Mouse (Mus musculus): Measurements from ENCODE around the gene Macrod2. TPM values are rescaled to one million over a fixed set of nuclear protein-coding genes. Genes with fewer than 3 reads are reported as not detected.

Macrod2 gene
- total RNA-seq, 2 experiments from 2014 or later = 69.6 to 70.8 TPM

GRCm38 (mm10) chr2:141817546-141818180 lies 1422.6 kb downstream of the Macrod2 start:
- DNase-seq (ENCODE audit: extremely low spot score in 1 of 2, low spot score in 2 of 2) = no peak
- intact Hi-C loops (cut with DNase I) = no loop called here

GRCm38 (mm10) chr2:141820795-141821194 lies 1425.7 kb downstream of the Macrod2 start:
- DNase-seq (ENCODE audit: extremely low spot score in 1 of 2, low spot score in 2 of 2) = no peak
- intact Hi-C loops (cut with DNase I) = no loop called here

GRCm38 (mm10) chr2:141825606-141826495 lies 1430.7 kb downstream of the Macrod2 start:
- no peak for DNase-seq (ENCODE audit: extremely low spot score in 1 of 2, low spot score in 2 of 2)
- intact Hi-C loops (cut with DNase I) = no loop called here

GRCm38 (mm10) chr2:141830496-141830895 lies 1435.4 kb downstream of the Macrod2 start:
- no peak for DNase-seq (ENCODE audit: extremely low spot score in 1 of 2, low spot score in 2 of 2)
- intact Hi-C loops (cut with DNase I) = no loop called here

GRCm38 (mm10) chr2:141831515-141831914 lies 1436.4 kb downstream of the Macrod2 start:
- DNase-seq (ENCODE audit: extremely low spot score in 1 of 2, low spot score in 2 of 2) = no peak
- intact Hi-C loops (cut with DNase I) = no loop called here

- intact Hi-C loops (cut with DNase I) = no loop called here
- no peak for DNase-seq (ENCODE audit: extremely low spot score in 1 of 2, low spot score in 2 of 2)
Measured at GRCm38 (mm10) chr2:141834156-141834782, 1439.2 kb downstream of the Macrod2 start.

GRCm38 (mm10) chr2:141844408-141845175 lies 1449.5 kb downstream of the Macrod2 start:
- intact Hi-C loops (cut with DNase I) = no loop called here

GRCm38 (mm10) chr2:141859220-141859619 lies 1464.1 kb downstream of the Macrod2 start:
- intact Hi-C loops (cut with DNase I) = no loop called here
- DNase-seq (ENCODE audit: extremely low spot score in 1 of 2, low spot score in 2 of 2) = peak in 1 of 2 experiments; percentile 18

More at GRCm38 (mm10) chr2:141844408-141845175, 1449.5 kb downstream of the Macrod2 start:
- DNase-seq (ENCODE audit: extremely low spot score in 1 of 2, low spot score in 2 of 2) = peak; percentile 28 to 54

- intact Hi-C loops (cut with DNase I) = no loop called here
- no peak for DNase-seq (ENCODE audit: extremely low spot score in 1 of 2, low spot score in 2 of 2)
Measured at GRCm38 (mm10) chr2:141861679-141862268, 1466.7 kb downstream of the Macrod2 start.

- intact Hi-C loops (cut with DNase I) = no loop called here
- no peak for DNase-seq (ENCODE audit: extremely low spot score in 1 of 2, low spot score in 2 of 2)
Measured at GRCm38 (mm10) chr2:141862531-141863265, 1467.6 kb downstream of the Macrod2 start.

- no peak for DNase-seq (ENCODE audit: extremely low spot score in 1 of 2, low spot score in 2 of 2)
- intact Hi-C loops (cut with DNase I) = no loop called here
Measured at GRCm38 (mm10) chr2:141863628-141864165, 1468.6 kb downstream of the Macrod2 start.

- intact Hi-C loops (cut with DNase I) = no loop called here
- DNase-seq (ENCODE audit: extremely low spot score in 1 of 2, low spot score in 2 of 2) = no peak
Measured at GRCm38 (mm10) chr2:141870930-141871329, 1475.8 kb downstream of the Macrod2 start.

GRCm38 (mm10) chr2:141876155-141876851 lies 1481.2 kb downstream of the Macrod2 start:
- DNase-seq (ENCODE audit: extremely low spot score in 1 of 2, low spot score in 2 of 2) = peak; percentile 20 to 65
- intact Hi-C loops (cut with DNase I) = no loop called here

- intact Hi-C loops (cut with DNase I) = no loop called here
Measured at GRCm38 (mm10) chr2:141876958-141877357, 1481.8 kb downstream of the Macrod2 start.

GRCm38 (mm10) chr2:141878473-141878872 lies 1483.4 kb downstream of the Macrod2 start:
- intact Hi-C loops (cut with DNase I) = no loop called here
- DNase-seq (ENCODE audit: extremely low spot score in 1 of 2, low spot score in 2 of 2) = no peak

More at GRCm38 (mm10) chr2:141876958-141877357, 1481.8 kb downstream of the Macrod2 start:
- no peak for DNase-seq (ENCODE audit: extremely low spot score in 1 of 2, low spot score in 2 of 2)

GRCm38 (mm10) chr2:141879711-141880110 lies 1484.6 kb downstream of the Macrod2 start:
- DNase-seq (ENCODE audit: extremely low spot score in 1 of 2, low spot score in 2 of 2) = no peak
- intact Hi-C loops (cut with DNase I) = no loop called here
